Mouse (Mus musculus) urinary bladder, postnatal 4 days (tissue): Measurements from ENCODE around the gene P2rx6.
"Not testable (repeated sequence)": the region's sequence is repeated elsewhere in the genome, so short reads cannot be mapped to it uniquely, and the experiment has no call there.

Experiments
- DNase-seq, 2 experiments: peaks; one replicate each; pipeline ENCODE4 v3.0.0; 2021 to 2022; ENCODE audit warnings: low spot score in 2 of 2

Gene P2rx6

GRCm38 (mm10) chr16:17561751-17562208 is at the start of gene P2rx6:
TSS of gene P2rx6 (plus strand) at chr16:17561885.
- DNase-seq = peak in 1 of 2 experiments; percentile 37

- no peak for DNase-seq
These were observed 42.8 kb upstream of the P2rx6 start for GRCm38 (mm10) chr16:17518910-17519309.

- DNase-seq = no peak
These were observed 37.5 kb upstream of the P2rx6 start for GRCm38 (mm10) chr16:17524156-17524555.

GRCm38 (mm10) chr16:17525524-17525923 is 36.2 kb upstream of the P2rx6 start:
- DNase-seq = no peak

GRCm38 (mm10) chr16:17526223-17526622 is 35.5 kb upstream of the P2rx6 start:
- no peak for DNase-seq

- no peak for DNase-seq
These were observed 34.1 kb upstream of the P2rx6 start for GRCm38 (mm10) chr16:17527606-17528005.

- no peak for DNase-seq
These were observed 33.4 kb upstream of the P2rx6 start for GRCm38 (mm10) chr16:17528276-17528675.

- no peak for DNase-seq
These were observed 31.6 kb upstream of the P2rx6 start for GRCm38 (mm10) chr16:17529981-17530586.

GRCm38 (mm10) chr16:17530640-17531288 is 30.9 kb upstream of the P2rx6 start, which contains the start of gene Thap7:
TSS of gene Thap7 (minus strand) at chr16:17531136.
- peak; percentile 96 to 97 for DNase-seq

- no peak for DNase-seq
These were observed 29.4 kb upstream of the P2rx6 start for GRCm38 (mm10) chr16:17532271-17532670.

GRCm38 (mm10) chr16:17532676-17533329 is 28.9 kb upstream of the P2rx6 start:
- no peak for DNase-seq

- DNase-seq = no peak
These were observed 25.1 kb upstream of the P2rx6 start for GRCm38 (mm10) chr16:17536584-17536983.

- no peak for DNase-seq
These were observed 19.1 kb upstream of the P2rx6 start for GRCm38 (mm10) chr16:17542632-17543031.

GRCm38 (mm10) chr16:17552837-17553236 is 8.8 kb upstream of the P2rx6 start:
- no peak for DNase-seq

GRCm38 (mm10) chr16:17553910-17554685 is 7.6 kb upstream of the P2rx6 start:
- no peak for DNase-seq

- not testable (repeated sequence) for DNase-seq
These were observed 7.0 kb upstream of the P2rx6 start for GRCm38 (mm10) chr16:17554702-17555101.

- no peak for DNase-seq
These were observed 5.5 kb upstream of the P2rx6 start for GRCm38 (mm10) chr16:17556180-17556579.

- no peak for DNase-seq
These were observed 4.8 kb upstream of the P2rx6 start for GRCm38 (mm10) chr16:17556907-17557306.

GRCm38 (mm10) chr16:17557947-17558480 is 3.7 kb upstream of the P2rx6 start:
- peak in 1 of 2 experiments; percentile 55 for DNase-seq

- DNase-seq = no peak
These were observed 2.9 kb upstream of the P2rx6 start for GRCm38 (mm10) chr16:17558811-17559210.

GRCm38 (mm10) chr16:17559396-17560027 is 2.2 kb upstream of the P2rx6 start:
- DNase-seq = no peak
